Mouse (Mus musculus): ENCODE measurements around the gene Olfr96. TPM values are rescaled to one million over a fixed set of nuclear protein-coding genes. Genes with fewer than 3 reads are reported as not detected.
A peak's percentile ranks its signal among the peaks of the same experiment; 100 is the strongest.

Olfr96 gene
- polyA plus RNA-seq, 1 experiment: not detected

- 0% methylated on average over 1 of the region's 1 CpGs for WGBS
- Histone ChIP-seq H3K4me1 (ENCODE audit: control insufficient read depth, insufficient read depth, low read length) (no peaks in the 10 kb centered on the region), H3K4me3 (ENCODE audit: insufficient read depth, low read depth, low read length) (no peak overlapping the region), H3K27ac (ENCODE audit: insufficient read depth, low read depth, low read length) (no peak overlapping the region)
- TF ChIP-seq POLR2A (IDR thresholded peaks at IDR 0.05; ENCODE audit: insufficient read depth, low read depth, low read length) (no peak), CTCF (IDR thresholded peaks at IDR 0.05; ENCODE audit: insufficient read depth, low read depth, low read length) (no peak)
Measured at GRCm38 (mm10) chr17:37250544-37250943, 30.6 kb downstream of the Olfr96 start.

DNA sequence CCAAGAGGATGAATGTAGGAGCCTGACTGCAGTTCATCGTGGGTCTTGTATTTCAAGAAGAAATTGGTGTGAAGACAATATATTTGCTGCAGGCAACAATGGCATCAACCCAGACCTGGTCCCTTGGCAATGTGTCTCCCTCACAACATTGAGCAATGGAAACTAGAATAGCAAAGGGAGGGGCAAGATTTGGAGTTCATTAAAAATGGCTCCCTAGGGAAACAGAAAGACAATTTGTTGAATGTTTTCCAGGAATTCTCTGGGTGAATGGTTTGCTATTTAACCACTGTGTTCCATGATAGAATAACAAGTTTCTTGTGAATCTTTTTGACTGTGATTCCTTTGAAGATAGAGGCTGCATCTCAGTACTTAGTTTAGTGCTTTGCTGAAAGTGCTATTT is 43.7 kb downstream of the Olfr96 start, which contains the start of gene Olfr98:
Olfr98 (minus strand) TSS at position 124 of the 400 bp plus-strand sequence.
- 57% methylated on average over 1 of the region's 1 CpGs for WGBS
- Histone ChIP-seq H3K4me1 (ENCODE audit: control insufficient read depth, insufficient read depth, low read length) (no peaks in the 10 kb centered on the region), H3K27ac (ENCODE audit: insufficient read depth, low read depth, low read length) (no peak within 1 kb of the TSS), H3K4me3 (ENCODE audit: insufficient read depth, low read depth, low read length) (no peak within 1 kb of the TSS)
- no peak for TF ChIP-seq CTCF (IDR thresholded peaks at IDR 0.05; ENCODE audit: insufficient read depth, low read depth, low read length)
- no peak for TF ChIP-seq POLR2A (IDR thresholded peaks at IDR 0.05; ENCODE audit: insufficient read depth, low read depth, low read length)

- TF ChIP-seq POLR2A (IDR thresholded peaks at IDR 0.05; ENCODE audit: insufficient read depth, low read depth, low read length) (no peak), CTCF (IDR thresholded peaks at IDR 0.05; ENCODE audit: insufficient read depth, low read depth, low read length) (no peak)
- 3% methylated on average over 26 of the region's 26 CpGs for WGBS
- Histone ChIP-seq H3K27ac (ENCODE audit: insufficient read depth, low read depth, low read length) (no peak within 1 kb of the TSS), H3K4me3 (ENCODE audit: insufficient read depth, low read depth, low read length) (peak within 1 kb of the TSS; percentile 71), H3K4me1 (ENCODE audit: control insufficient read depth, insufficient read depth, low read length) (no peaks in the 10 kb centered on the region)
Measured at GRCm38 (mm10) chr17:37270058-37270701, 50.2 kb downstream of the Olfr96 start, which contains the start of gene H2-M3. Gene H2-M3, plus strand, starts transcription at chr17:37270220.

- Histone ChIP-seq H3K4me3 (ENCODE audit: insufficient read depth, low read depth, low read length) (peak overlapping the region; percentile 71), H3K4me1 (ENCODE audit: control insufficient read depth, insufficient read depth, low read length) (no peaks in the 10 kb centered on the region), H3K27ac (ENCODE audit: insufficient read depth, low read depth, low read length) (no peak overlapping the region)
- TF ChIP-seq CTCF (IDR thresholded peaks at IDR 0.05; ENCODE audit: insufficient read depth, low read depth, low read length) (no peak), POLR2A (IDR thresholded peaks at IDR 0.05; ENCODE audit: insufficient read depth, low read depth, low read length) (no peak)
- 72% methylated on average over 8 of the region's 8 CpGs for WGBS
Measured at GRCm38 (mm10) chr17:37270702-37271092, 50.8 kb downstream of the Olfr96 start.

DNA sequence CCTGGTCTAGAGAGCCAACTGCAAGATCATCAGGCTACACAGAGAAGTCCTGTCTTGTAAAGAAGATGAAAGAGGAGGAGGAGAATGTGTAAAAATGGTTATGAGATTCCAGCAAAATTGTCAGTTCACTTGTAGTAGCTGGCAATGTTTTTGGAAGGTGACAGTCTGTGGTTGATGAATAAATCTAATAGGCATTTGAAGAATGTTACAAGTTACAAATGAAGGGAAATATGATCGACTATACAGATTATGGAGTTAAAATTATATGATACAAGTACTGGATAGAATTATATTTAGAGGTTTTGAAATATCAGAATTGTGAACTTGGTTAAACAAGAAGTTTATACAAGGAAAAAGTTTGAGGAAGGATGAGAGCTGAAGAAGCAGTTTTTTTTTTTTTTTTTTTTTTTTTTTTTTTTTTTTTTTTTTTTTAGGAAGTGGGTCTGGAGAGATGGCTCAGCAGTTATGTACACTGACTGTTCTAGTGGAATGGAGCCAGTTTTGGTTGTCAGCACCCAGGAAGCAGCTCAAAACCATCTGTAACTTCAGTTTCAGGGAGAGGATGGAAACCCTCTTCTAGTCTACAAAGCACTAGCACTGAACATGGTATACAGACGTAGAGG is 55.8 kb downstream of the Olfr96 start:
- Histone ChIP-seq H3K27ac (ENCODE audit: insufficient read depth, low read depth, low read length) (no peak overlapping the region), H3K4me3 (ENCODE audit: insufficient read depth, low read depth, low read length) (no peak overlapping the region), H3K4me1 (ENCODE audit: control insufficient read depth, insufficient read depth, low read length) (no peaks in the 10 kb centered on the region)
- TF ChIP-seq CTCF (IDR thresholded peaks at IDR 0.05; ENCODE audit: insufficient read depth, low read depth, low read length): no peak
- no peak for TF ChIP-seq POLR2A (IDR thresholded peaks at IDR 0.05; ENCODE audit: insufficient read depth, low read depth, low read length)
- 80% methylated on average over 2 of the region's 2 CpGs for WGBS

Other genes with a start within 250 kb of the Olfr96 start
- not detected in 2 replicates for gene 2410137M14Rik, start 238.9 kb upstream of the Olfr96 start, polyA plus RNA-seq (2012; ENCODE audit: insufficient read depth, insufficient read length, low replicate concordance, missing spikeins)
- not detected in 2 replicates for gene H2-M5, start 230.6 kb upstream of the Olfr96 start, polyA plus RNA-seq (2012; ENCODE audit: insufficient read depth, insufficient read length, low replicate concordance, missing spikeins)
- gene Zfp57, start 219.0 kb upstream of the Olfr96 start, polyA plus RNA-seq (2012; ENCODE audit: insufficient read depth, insufficient read length, low replicate concordance, missing spikeins): not detected in 2 replicates
- gene Mog, start 196.7 kb upstream of the Olfr96 start, polyA plus RNA-seq (2012; ENCODE audit: insufficient read depth, insufficient read length, low replicate concordance, missing spikeins): not detected in 2 replicates
- gene Gabbr1, start 174.2 kb upstream of the Olfr96 start, polyA plus RNA-seq (2012; ENCODE audit: insufficient read depth, insufficient read length, low replicate concordance, missing spikeins): 220 and 221 TPM in 2 replicates
- not detected in 2 replicates for gene Olfr90, start 131.6 kb upstream of the Olfr96 start, polyA plus RNA-seq (2012; ENCODE audit: insufficient read depth, insufficient read length, low replicate concordance, missing spikeins)
- gene Olfr91, start 121.9 kb upstream of the Olfr96 start, polyA plus RNA-seq (2012; ENCODE audit: insufficient read depth, insufficient read length, low replicate concordance, missing spikeins): not detected in 2 replicates
- not detected in 2 replicates for gene Olfr92, start 100.1 kb upstream of the Olfr96 start, polyA plus RNA-seq (2012; ENCODE audit: insufficient read depth, insufficient read length, low replicate concordance, missing spikeins)
- not detected in 2 replicates for gene Olfr93, start 58.7 kb upstream of the Olfr96 start, polyA plus RNA-seq (2012; ENCODE audit: insufficient read depth, insufficient read length, low replicate concordance, missing spikeins)
- gene Ubd, start 26.3 kb upstream of the Olfr96 start, polyA plus RNA-seq (2012; ENCODE audit: insufficient read depth, insufficient read length, low replicate concordance, missing spikeins): not detected in 2 replicates
- not detected in 2 replicates for gene Olfr94, start 19.2 kb upstream of the Olfr96 start, polyA plus RNA-seq (2012; ENCODE audit: insufficient read depth, insufficient read length, low replicate concordance, missing spikeins)
- gene Olfr95, start 7.0 kb upstream of the Olfr96 start, polyA plus RNA-seq (2012; ENCODE audit: insufficient read depth, insufficient read length, low replicate concordance, missing spikeins): not detected in 2 replicates
- gene Olfr97, start 17.2 kb downstream of the Olfr96 start, polyA plus RNA-seq (2012; ENCODE audit: insufficient read depth, insufficient read length, low replicate concordance, missing spikeins): not detected in 2 replicates
- not detected in 2 replicates for gene Olfr98, start 43.6 kb downstream of the Olfr96 start, polyA plus RNA-seq (2012; ENCODE audit: insufficient read depth, insufficient read length, low replicate concordance, missing spikeins)
- not detected in 2 replicates for gene H2-M3, start 50.1 kb downstream of the Olfr96 start, polyA plus RNA-seq (2012; ENCODE audit: insufficient read depth, insufficient read length, low replicate concordance, missing spikeins)
- not detected in 2 replicates for gene Olfr99, start 63.3 kb downstream of the Olfr96 start, polyA plus RNA-seq (2012; ENCODE audit: insufficient read depth, insufficient read length, low replicate concordance, missing spikeins)
- gene Olfr101, start 84.2 kb downstream of the Olfr96 start, polyA plus RNA-seq (2012; ENCODE audit: insufficient read depth, insufficient read length, low replicate concordance, missing spikeins): not detected in 2 replicates
- gene Olfr102, start 96.9 kb downstream of the Olfr96 start, polyA plus RNA-seq (2012; ENCODE audit: insufficient read depth, insufficient read length, low replicate concordance, missing spikeins): not detected in 2 replicates
- not detected in 2 replicates for gene Olfr103, start 119.6 kb downstream of the Olfr96 start, polyA plus RNA-seq (2012; ENCODE audit: insufficient read depth, insufficient read length, low replicate concordance, missing spikeins)
- not detected in 2 replicates for gene Olfr104-ps, start 139.4 kb downstream of the Olfr96 start, polyA plus RNA-seq (2012; ENCODE audit: insufficient read depth, insufficient read length, low replicate concordance, missing spikeins)
- not detected in 2 replicates for gene Olfr105-ps, start 158.9 kb downstream of the Olfr96 start, polyA plus RNA-seq (2012; ENCODE audit: insufficient read depth, insufficient read length, low replicate concordance, missing spikeins)
- gene Olfr106-ps, start 170.2 kb downstream of the Olfr96 start, polyA plus RNA-seq (2012; ENCODE audit: insufficient read depth, insufficient read length, low replicate concordance, missing spikeins): not detected in 2 replicates
- gene Olfr107, start 179.1 kb downstream of the Olfr96 start, polyA plus RNA-seq (2012; ENCODE audit: insufficient read depth, insufficient read length, low replicate concordance, missing spikeins): not detected in 2 replicates
- not detected in 2 replicates for gene Olfr108, start 225.3 kb downstream of the Olfr96 start, polyA plus RNA-seq (2012; ENCODE audit: insufficient read depth, insufficient read length, low replicate concordance, missing spikeins)
- gene Olfr109, start 238.8 kb downstream of the Olfr96 start, polyA plus RNA-seq (2012; ENCODE audit: insufficient read depth, insufficient read length, low replicate concordance, missing spikeins): not detected in 2 replicates

All from olfactory bulb, adult 2 months (tissue).